Mouse (Mus musculus) stomach, embryonic 16.5 days (tissue): ENCODE measurements around the gene Plxna4. TPM values are rescaled to one million over a fixed set of nuclear protein-coding genes. Genes with fewer than 3 reads are reported as not detected.

ENCODE experiments used
- ATAC-seq: fragments of 200-750 bp; cut with Nextera tagmentation; 2 replicates; pipeline ENCODE4 v1.8.0; 2017; ENCODE audit warnings: moderate number of reproducible peaks, moderate TSS enrichment; ENCODE audit not compliant: insufficient read depth, low FRiP score
- H3K27ac ChIP-seq: fragments of 300-500 bp; sonication (generic); 2 replicates; pipeline ENCODE4 v1.5.1; 2014; ENCODE audit warnings: low read length
- H3K27me3 ChIP-seq: fragments of 300-500 bp; sonication (generic); 2 replicates; pipeline ENCODE4 v1.6.1; 2014; ENCODE audit warnings: low read length, control low read depth, mixed read lengths; ENCODE audit not compliant: control insufficient read depth, insufficient read depth
- H3K36me3 ChIP-seq: fragments of 300-500 bp; sonication (generic); 2 replicates; pipeline ENCODE4 v1.6.1; 2014; ENCODE audit warnings: low read length; ENCODE audit not compliant: control insufficient read depth, insufficient read depth
- H3K4me1 ChIP-seq: fragments of 300-500 bp; sonication (generic); 2 replicates; pipeline ENCODE4 v1.6.1; 2014; ENCODE audit warnings: low read length, control low read depth, mixed read lengths; ENCODE audit not compliant: control insufficient read depth, insufficient read depth
- H3K4me2 ChIP-seq: fragments of 300-500 bp; sonication (generic); 2 replicates; pipeline ENCODE4 v1.6.1; 2014; ENCODE audit warnings: low read depth, low read length, mixed read lengths
- H3K4me3 ChIP-seq: fragments of 300-500 bp; sonication (generic); replicated peaks from 2 replicates; pipeline ENCODE4 v1.5.1; 2014; ENCODE audit warnings: mild to moderate bottlenecking, low read length
- H3K9ac ChIP-seq: fragments of 300-500 bp; sonication (generic); 2 replicates; pipeline ENCODE4 v1.6.1; 2014; ENCODE audit warnings: low read length
- H3K9me3 ChIP-seq: fragments of 300-500 bp; sonication (generic); replicated peaks from 2 replicates; pipeline ENCODE4 v1.6.1; 2016; ENCODE audit warnings: low read length, control low read depth; ENCODE audit not compliant: control insufficient read depth
- WGBS: fragments of 180-500 bp; shearing (Covaris S2); extraction: QIAGEN DNeasy Blood & Tissue Kit; methylation state at CpG from one replicate; pipeline ENCODE4 v1.1.7; 2014; 5-methylcytosine and 5-hydroxymethylcytosine counted together
- polyA plus RNA-seq: library from polyadenylated mRNA; unstranded; fragments of >200 nt; fragmentation: Nextera tagmentation; extraction: Ambion mirVana; gene quantifications from 2 replicates; pipeline ENCODE4 v1.2.1, GENCODE M21; 2015

The Plxna4 gene
- polyA plus RNA-seq, 1 experiment from 2014 or later = 1.9 TPM

DNA sequence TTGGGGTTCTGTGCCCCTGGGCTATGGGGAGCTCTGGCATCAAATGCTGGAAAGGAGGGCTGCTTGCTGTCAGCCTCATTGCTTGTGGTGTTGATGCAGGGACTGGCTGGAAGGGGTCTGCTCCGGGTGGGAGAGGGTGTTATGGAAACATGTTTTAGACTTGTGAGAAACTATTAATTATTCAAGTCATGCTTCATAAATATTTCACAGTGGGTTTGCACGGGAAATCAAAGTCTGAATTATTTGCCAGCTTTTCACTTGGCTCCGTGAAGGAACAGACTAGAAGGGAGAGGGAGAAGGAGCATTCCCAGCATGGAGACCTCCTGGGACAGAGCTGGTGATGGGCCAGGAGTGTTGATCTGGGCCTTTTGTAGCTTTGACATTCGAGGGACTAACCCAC lies 384.6 kb downstream of the Plxna4 start:
- 49% methylated on average over 4 of the region's 4 CpGs for WGBS
- no peak for ATAC-seq
- Histone ChIP-seq H3K9ac (no peak overlapping the region), H3K4me3 (no peak overlapping the region), H3K36me3 (no peaks in the 10 kb centered on the region), H3K9me3 (no peaks in the 10 kb centered on the region), H3K4me1 (no peaks in the 10 kb centered on the region), H3K27me3 (no peaks in the 10 kb centered on the region; the same call in 1 of the 2 replicates), H3K27ac (no peak overlapping the region), H3K4me2 (no peak overlapping the region)

DNA sequence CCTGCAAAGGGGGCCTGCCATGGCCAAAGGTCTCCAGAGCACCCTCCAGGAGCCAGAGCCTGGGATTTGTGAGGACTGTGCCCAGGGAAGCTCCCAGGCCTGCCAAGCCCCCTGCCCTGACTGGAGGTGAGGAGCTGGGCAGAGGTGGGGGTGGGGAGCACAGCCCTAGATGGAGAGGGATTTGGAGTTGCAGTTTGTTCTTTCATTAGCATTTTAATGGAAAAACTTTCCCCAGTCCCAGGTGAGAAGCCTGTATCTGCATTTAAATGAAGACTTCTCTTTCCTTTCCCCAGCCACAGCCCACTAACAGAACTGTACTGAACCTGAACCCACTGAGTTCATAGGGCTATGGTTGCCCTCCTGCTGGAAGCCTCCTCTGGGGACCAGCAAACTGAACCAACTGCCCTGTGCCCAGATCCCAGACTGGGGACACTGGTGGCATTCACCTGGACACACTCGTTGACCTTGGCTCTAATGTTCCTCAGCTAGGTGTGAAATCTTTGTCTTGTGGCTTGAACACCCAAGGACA lies 385.3 kb downstream of the Plxna4 start:
- no peaks in the 10 kb centered on the region for H3K9me3 ChIP-seq
- no peak overlapping the region for H3K4me2 ChIP-seq
- H3K9ac ChIP-seq = no peak overlapping the region
- H3K36me3 ChIP-seq = no peaks in the 10 kb centered on the region
- no peaks in the 10 kb centered on the region; the same call in 1 of the 2 replicates for H3K27me3 ChIP-seq
- ATAC-seq = no peak
- WGBS = 40% methylated on average over 1 of the region's 1 CpGs
- H3K27ac ChIP-seq = no peak overlapping the region
- H3K4me1 ChIP-seq = no peaks in the 10 kb centered on the region
- no peak overlapping the region for H3K4me3 ChIP-seq

DNA sequence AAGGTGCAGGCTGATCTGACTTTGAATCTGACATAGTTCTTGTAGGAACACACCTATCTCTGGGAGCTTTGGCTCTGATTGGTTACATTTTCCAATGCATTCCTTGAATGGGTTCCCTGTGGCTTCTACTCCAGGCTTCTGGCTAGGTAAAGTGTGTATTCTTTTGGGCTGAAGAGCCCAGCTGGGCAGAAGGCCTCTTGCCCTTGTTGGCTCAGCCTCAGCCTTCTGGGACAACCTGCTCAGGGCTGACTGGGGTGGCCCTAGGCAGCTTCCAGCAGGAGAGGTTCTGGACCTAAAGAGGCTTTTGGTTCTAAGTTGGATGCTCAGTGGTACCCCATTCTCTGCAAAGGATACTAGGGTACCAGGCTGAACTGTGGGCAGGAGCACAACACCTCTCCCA lies 386.5 kb downstream of the Plxna4 start:
- Histone ChIP-seq H3K27ac (no peak overlapping the region), H3K9me3 (no peaks in the 10 kb centered on the region), H3K27me3 (no peaks in the 10 kb centered on the region; the same call in 1 of the 2 replicates), H3K4me1 (no peaks in the 10 kb centered on the region), H3K36me3 (no peaks in the 10 kb centered on the region), H3K9ac (no peak overlapping the region), H3K4me3 (no peak overlapping the region), H3K4me2 (no peak overlapping the region)
- ATAC-seq = no peak

DNA sequence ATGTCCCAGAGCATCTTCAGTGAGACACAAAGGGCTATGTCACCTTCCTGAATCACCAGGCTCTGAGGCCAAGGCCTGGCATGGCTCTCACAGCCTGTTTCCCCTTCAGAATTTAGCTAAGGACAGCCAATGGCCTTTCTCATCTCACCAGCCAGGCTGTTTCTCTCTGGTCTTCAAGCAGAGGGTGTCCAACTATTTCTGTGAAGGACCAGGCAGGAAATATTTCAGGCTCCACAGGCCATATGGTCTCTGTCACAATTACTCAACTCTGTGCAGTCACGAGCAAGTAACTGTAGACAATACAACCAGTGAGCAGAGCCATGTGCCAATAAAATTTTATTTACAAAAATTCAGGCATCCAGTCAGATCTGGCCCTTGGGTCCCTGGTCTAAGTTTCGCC lies 388.4 kb downstream of the Plxna4 start:
- no peaks in the 10 kb centered on the region for H3K4me1 ChIP-seq
- 57% methylated on average over 2 of the region's 2 CpGs for WGBS
- ATAC-seq = no peak
- H3K4me2 ChIP-seq = no peak overlapping the region
- H3K27me3 ChIP-seq = no peaks in the 10 kb centered on the region; the same call in 1 of the 2 replicates
- no peaks in the 10 kb centered on the region for H3K36me3 ChIP-seq
- H3K27ac ChIP-seq = no peak overlapping the region
- no peak overlapping the region for H3K9ac ChIP-seq
- H3K9me3 ChIP-seq = no peaks in the 10 kb centered on the region
- no peak overlapping the region for H3K4me3 ChIP-seq

DNA sequence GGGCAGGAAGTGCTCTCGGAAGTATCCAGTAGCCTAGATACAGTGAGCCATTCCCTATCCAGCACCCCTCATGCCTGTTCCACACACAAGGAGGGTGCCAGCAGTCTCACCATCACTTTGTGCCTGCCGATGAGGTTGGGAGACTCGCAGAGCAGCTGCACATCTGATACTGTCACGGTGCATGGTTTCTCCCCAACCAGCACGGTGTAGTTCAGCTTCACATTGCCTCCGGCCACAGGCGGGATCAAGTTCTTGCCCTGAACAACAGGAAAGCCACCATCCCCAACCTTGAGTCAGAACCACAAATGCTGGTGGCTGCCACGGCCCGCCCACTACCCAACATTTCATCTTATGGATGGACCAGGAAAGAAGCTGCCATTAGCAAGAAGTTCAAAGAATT lies 391.1 kb downstream of the Plxna4 start:
- H3K4me1 ChIP-seq = no peaks in the 10 kb centered on the region
- H3K9me3 ChIP-seq = no peaks in the 10 kb centered on the region
- no peak overlapping the region for H3K4me2 ChIP-seq
- no peak overlapping the region for H3K27ac ChIP-seq
- H3K4me3 ChIP-seq = no peak overlapping the region
- H3K9ac ChIP-seq = no peak overlapping the region
- no peak for ATAC-seq
- H3K36me3 ChIP-seq = no peaks in the 10 kb centered on the region
- no peaks in the 10 kb centered on the region; the same call in 1 of the 2 replicates for H3K27me3 ChIP-seq
- 86% methylated on average over 9 of the region's 9 CpGs for WGBS

DNA sequence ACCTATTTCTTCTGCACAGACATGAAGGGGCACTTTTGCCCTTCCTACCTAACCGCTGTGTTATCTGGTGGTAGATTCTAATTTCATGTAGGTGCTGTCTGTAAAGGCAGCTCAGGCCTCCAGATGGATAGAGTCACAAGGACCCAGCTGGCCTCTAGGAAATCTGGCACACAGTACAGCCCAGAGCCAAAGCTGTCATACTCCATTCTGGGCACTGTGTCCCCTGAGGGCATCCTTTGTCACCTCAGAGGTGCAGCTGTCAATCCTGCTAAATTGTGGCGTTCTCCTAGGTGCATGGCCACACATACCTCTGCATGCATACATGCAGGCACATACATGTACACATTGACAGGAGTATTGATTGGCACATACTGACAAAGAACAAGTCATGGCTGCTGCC lies 394.9 kb downstream of the Plxna4 start:
- Histone ChIP-seq H3K27me3 (no peaks in the 10 kb centered on the region), H3K4me1 (no peaks in the 10 kb centered on the region), H3K9ac (no peak overlapping the region), H3K4me3 (no peak overlapping the region), H3K4me2 (no peak overlapping the region), H3K9me3 (no peaks in the 10 kb centered on the region), H3K27ac (no peak overlapping the region), H3K36me3 (no peaks in the 10 kb centered on the region)
- ATAC-seq = no peak
- WGBS = 84% methylated on average over 2 of the region's 2 CpGs

DNA sequence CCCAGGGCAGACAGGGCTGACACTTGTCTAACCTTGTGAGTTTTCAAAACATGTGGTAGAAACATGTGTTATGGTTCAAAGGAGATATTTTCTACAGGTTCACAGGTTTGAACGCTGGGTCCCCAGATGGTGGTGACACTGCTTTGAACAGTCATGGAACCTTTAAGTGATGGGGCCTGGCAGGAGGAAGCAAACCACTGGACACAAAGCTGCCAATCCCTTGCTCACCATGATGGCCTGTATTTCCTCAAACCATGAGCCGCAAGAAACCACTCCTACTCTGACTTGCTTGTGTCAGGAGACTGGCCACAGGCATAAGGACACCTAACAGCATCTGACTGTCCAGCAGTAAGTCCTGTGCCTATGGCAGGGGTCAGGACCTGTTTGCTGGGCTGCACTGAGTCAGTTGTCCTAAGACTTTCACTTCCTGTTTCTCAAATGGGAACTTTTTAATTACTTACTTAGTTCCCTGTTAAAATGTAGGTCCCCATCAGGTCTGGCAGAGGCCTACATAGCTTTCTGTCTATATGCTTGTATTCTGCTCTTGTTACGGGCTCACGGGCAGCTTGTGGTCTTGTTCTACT lies 403.5 kb downstream of the Plxna4 start:
- no peak for ATAC-seq
- Histone ChIP-seq H3K36me3 (no peaks in the 10 kb centered on the region), H3K27me3 (no peaks in the 10 kb centered on the region), H3K27ac (no peak overlapping the region), H3K4me2 (no peak overlapping the region), H3K9me3 (no peaks in the 10 kb centered on the region), H3K9ac (no peak overlapping the region), H3K4me3 (no peak overlapping the region), H3K4me1 (no peaks in the 10 kb centered on the region)
- 89% methylated on average over 4 of the region's 4 CpGs for WGBS

DNA sequence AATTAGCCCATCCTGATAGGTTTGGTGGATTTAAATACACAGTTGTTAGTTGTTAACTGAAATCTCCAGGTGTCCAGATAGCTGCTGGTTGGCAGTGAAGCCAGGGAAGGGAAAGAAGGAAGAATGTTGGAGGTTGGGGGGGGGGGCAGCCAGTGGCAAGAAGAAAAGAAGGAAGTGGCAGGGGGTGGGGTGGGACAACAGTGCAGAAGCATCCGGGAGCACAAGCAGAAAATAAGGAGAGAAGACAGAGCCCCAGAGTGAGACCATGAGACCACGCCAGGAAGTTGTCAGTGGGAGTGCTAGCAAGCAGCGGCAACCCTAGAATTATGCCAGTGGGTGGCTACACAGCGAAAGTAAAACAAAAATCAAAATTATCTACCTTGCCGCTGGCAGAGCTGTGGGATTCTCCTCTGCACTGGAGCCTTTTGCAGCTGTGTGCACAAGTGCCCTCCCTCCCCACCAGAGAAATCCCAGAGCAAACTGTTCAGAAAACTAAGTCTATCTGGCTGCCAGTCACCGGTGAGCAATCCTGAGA lies 404.3 kb downstream of the Plxna4 start:
- Histone ChIP-seq H3K9ac (no peak overlapping the region), H3K9me3 (no peaks in the 10 kb centered on the region), H3K27me3 (no peaks in the 10 kb centered on the region), H3K36me3 (no peaks in the 10 kb centered on the region), H3K4me2 (no peak overlapping the region), H3K27ac (no peak overlapping the region), H3K4me3 (no peak overlapping the region), H3K4me1 (no peaks in the 10 kb centered on the region)
- WGBS = 66% methylated on average over 6 of the region's 6 CpGs
- ATAC-seq = no peak

DNA sequence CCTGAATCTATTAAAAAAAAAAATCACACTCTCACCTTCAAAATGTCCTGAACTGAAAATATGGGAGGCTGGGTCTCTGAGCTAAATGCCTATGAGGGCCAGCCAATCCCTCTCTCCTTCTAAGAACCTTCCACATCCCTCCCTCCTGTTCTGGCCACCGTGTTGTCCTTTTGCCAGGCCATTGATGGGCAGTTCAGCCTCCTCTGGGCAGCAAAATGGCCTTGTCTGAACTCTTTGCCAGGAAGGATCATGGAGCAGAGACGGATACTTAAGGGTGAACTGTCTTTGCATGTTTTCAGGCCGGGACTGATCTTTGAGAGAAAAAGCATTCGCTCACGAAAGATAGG lies 408.0 kb downstream of the Plxna4 start:
- ATAC-seq = no peak
- Histone ChIP-seq H3K9ac (no peak overlapping the region), H3K4me2 (no peak overlapping the region), H3K4me3 (no peak overlapping the region), H3K36me3 (no peaks in the 10 kb centered on the region), H3K9me3 (no peaks in the 10 kb centered on the region), H3K27me3 (no peaks in the 10 kb centered on the region), H3K27ac (no peak overlapping the region), H3K4me1 (no peaks in the 10 kb centered on the region)
- WGBS = 80% methylated on average over 5 of the region's 5 CpGs
